Mouse (Mus musculus): Measurements from ENCODE around the gene Txlng. TPM values are rescaled to one million over a fixed set of nuclear protein-coding genes. Genes with fewer than 3 reads are reported as not detected.

Gene Txlng
- polyA plus RNA-seq, 1 experiment = 2.9 TPM

DNA sequence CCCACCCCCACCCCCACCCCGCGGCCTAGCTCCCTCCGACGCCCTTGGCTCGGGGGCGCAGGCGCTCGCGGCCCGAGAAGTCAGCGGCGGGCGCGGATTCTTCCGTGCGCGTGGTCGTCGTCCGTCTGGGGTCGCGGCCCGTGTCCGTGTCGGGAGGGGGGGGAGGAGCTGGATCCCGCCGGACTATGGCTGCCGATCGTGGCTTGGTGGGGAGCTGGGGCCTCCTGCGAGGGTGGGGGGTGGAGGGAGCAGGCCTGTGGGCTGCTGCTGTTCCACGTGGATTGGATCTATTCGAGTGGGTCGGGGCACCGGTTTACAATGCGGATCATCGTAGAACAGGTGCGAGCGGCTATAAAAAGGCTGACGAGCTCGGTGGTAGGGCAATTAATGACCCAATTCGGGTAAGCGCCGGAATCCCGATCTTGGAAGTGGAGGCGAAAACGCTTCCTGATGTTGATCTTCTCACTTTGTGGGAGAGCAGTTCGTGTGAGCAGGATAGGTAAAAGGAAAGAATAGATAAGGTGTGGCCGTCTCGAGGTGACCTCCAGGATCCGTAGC lies 68.2 kb downstream of the Txlng start:
- 25% methylated on average over 23 of the region's 50 CpGs for WGBS
- no peak for DNase-seq (ENCODE audit: low read depth, low spot score)

DNA sequence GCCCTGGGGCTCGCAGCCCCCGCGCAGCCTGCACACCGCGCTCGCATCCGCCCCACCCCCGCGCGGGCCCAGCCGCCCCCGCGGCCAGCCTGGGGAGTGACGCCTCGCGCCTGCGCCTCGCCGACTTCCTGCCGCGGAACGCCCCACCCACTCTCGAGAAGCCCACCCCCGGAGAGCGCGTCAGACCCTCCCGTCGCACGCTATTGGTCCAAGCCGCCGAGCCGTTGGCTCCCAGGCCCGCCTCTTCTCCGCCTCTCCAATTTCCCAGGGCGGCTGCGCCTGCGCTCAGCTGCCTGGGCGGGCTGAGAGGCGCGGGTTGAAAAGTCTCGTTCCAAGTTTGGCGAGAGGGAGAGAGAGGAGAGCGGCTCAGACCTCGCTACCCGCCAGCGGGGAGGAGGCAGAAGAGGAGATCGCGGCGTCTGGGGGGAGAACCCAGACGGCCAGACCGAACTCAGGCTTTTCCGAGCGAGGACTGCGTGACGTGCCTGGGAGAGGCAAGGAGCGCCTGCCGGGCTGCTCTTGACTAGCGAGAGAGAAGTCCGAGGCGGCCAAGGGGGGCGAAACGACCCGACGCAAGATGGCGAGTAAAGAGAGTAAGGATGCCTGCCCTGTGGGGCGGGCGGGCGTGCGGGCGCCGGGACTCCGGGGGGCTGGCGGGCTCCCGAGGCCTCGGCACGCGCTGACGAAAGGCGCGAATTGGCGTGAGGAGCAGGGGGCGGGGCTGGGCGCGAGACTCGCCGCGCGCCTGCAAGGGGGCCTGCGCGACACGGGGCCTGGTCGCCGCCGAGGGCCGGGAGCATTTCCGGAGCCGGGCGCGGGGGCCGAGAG lies 68.9 kb downstream of the Txlng start, which contains the start of gene Rbbp7:
Gene Rbbp7 (plus strand): TSS at position 288 of the 828 bp plus-strand sequence.
- DNase-seq (ENCODE audit: low read depth, low spot score) = no peak
- 25% methylated on average over 87 of the region's 100 CpGs for WGBS

DNA sequence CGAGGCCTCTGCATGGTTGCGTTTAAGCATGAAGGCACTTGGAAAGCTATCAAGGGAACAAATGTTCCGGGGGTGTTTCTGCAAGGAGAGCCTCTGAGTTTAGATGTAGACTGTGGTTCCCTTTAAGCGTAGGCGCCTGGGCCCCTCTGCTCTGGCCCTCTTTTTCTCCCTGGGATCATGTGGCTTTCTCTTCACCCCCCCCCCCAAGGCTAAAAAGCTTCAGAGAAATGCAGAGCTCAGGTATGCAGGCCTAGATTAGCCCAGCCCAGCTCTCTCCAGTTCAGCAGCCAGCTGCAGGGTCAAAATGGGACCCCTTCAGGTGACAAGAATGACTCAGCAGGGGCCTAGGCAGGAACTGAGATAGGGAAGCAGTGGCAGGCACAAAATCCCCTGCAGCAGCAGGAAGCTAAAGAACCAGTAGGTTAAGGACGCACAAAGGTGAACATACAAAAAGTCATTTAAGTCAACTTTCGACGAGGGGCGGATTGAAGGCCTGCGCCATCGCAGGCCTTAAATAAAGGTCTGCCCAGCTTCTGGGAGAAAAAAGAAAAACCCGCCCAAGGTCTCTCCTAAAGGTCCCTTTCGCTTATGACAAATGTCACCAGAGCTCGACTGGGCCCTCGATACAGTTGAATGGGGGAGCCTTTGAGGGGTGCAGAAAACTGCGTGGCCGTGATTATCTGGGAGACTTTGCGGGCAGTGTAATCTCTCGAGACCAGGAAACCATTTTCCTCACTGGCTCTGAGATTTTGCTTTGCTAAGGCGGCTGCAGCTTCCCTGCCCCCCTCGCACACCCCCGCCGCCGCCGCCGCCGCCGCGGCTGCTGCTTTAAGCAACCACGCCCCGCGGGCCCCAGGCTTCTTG lies 69.8 kb downstream of the Txlng start:
- DNase-seq (ENCODE audit: low read depth, low spot score) = no peak
- WGBS = 24% methylated on average over 31 of the region's 32 CpGs

DNA sequence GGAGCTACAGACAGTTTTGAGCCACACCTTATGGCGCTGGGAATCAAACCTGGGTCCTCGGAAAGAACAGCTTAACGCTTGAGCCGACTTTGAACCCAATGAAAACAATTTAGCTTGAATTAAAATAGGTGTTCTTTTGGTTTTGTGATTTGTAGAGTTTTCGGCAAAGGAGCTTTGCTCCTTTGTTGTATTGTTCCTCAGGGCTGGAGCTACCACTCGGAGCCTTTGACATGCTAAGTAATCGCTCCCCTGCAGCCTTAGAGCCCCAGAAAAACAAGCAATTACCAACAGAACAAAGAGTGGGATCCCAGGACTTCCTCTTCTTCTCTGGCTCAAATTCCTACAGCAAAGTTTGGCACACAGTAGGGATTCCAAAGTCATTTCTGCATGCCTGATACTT lies 73.2 kb downstream of the Txlng start:
- DNase-seq (ENCODE audit: low read depth, low spot score) = no peak
- 78% methylated on average over 7 of the region's 7 CpGs for WGBS

DNA sequence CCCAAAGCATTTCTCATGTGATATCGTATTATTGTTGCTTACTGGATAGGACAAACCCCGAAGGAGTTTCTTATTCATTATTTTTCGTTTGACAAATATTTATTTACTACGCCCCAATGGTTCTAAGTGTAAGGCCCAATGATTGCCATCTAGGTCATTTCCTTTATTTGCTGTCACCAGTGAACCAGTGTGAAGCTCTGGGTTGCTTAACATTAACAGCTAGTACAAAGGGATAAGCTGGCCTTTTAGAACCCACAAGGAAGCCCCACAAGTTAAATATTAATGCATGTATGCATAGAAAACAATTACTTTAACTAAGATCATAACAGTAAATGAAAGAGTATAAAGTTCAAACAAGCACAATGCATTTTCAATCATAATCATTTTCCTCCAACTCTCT lies 74.9 kb downstream of the Txlng start:
- WGBS = 50% methylated on average over 4 of the region's 4 CpGs
- DNase-seq (ENCODE audit: low read depth, low spot score) = no peak

DNA sequence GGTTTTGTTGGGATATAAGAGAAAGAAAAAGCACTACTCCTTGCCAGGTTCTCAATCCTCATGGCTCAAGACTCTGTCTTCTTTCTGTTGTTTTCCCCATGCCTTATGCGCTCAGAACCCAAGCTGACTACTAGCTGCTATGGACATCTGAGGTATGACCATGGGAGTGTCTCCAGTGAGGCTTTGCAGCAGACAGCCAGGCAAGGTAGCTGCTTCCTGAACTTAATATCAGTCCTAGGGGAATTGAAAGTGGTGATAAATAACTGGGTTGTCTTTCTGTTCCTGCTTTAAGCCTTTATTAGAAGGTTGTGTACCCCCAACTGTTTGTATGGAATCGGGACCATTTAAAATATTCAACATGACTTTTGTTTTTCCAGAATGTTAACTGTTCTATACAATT lies 76.8 kb downstream of the Txlng start:
- 91% methylated on average over 2 of the region's 2 CpGs for WGBS
- no peak for DNase-seq (ENCODE audit: low read depth, low spot score)

DNA sequence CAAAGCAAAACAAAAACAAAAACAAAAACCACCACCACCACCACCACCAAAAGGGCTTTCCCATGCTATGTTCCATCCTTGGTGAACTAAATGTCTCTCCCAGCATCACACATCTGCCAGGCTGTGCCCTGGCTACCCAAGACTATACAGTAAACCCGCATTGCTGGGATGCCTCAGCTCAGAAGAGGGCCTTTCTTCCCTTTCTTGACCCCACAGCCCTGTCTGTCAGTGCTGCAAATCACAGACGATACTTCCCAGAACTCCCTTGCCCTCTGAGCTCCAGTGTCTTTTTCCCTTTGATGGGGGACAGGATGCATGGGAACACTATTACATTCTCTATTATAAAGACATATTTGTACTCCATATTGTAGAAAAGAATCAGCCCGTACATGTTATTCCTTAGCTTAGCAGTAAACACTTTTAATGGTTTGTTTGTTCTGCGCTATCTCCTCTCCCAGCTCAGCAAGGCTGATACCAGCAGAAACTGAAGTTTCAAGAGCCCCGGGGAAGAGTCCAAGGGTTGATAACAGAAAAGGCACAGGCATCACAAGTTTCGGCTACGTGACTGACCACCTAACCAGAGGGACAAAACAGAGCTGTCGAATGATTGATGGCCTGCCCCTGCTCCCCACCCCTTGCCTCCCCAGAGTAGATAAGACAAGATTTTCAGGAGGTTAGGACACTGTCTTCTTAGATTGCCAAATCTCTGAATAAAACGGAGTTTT lies 80.4 kb downstream of the Txlng start:
- WGBS = 42% methylated on average over 9 of the region's 9 CpGs
- no peak for DNase-seq (ENCODE audit: low read depth, low spot score)

DNA sequence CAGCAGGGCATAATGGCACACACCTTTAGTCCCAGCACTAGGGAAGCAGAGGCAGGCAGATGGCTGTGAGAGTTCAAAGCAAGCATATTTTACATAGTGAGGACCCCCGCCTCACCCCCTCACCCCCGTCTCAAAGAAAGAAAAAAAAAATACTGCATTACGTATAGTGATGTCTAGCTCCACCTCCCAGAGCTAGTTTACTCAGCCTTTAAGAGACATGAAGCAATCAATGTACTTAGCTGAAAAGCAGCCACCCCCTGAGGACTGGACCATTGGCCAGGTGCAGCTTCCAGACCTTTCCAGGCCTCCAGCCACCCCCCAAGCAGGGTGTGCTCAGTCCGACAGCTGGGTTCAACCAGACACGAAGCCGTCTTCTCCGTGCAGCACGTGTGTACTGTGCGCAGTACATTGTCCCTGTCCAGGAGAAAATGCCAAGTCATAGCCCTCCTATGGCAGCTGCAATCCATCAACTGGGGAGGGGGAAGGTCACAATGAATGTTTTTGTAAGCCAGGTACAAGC lies 93.1 kb downstream of the Txlng start:
- 24% methylated on average over 9 of the region's 9 CpGs for WGBS
- no peak for DNase-seq (ENCODE audit: low read depth, low spot score)

DNA sequence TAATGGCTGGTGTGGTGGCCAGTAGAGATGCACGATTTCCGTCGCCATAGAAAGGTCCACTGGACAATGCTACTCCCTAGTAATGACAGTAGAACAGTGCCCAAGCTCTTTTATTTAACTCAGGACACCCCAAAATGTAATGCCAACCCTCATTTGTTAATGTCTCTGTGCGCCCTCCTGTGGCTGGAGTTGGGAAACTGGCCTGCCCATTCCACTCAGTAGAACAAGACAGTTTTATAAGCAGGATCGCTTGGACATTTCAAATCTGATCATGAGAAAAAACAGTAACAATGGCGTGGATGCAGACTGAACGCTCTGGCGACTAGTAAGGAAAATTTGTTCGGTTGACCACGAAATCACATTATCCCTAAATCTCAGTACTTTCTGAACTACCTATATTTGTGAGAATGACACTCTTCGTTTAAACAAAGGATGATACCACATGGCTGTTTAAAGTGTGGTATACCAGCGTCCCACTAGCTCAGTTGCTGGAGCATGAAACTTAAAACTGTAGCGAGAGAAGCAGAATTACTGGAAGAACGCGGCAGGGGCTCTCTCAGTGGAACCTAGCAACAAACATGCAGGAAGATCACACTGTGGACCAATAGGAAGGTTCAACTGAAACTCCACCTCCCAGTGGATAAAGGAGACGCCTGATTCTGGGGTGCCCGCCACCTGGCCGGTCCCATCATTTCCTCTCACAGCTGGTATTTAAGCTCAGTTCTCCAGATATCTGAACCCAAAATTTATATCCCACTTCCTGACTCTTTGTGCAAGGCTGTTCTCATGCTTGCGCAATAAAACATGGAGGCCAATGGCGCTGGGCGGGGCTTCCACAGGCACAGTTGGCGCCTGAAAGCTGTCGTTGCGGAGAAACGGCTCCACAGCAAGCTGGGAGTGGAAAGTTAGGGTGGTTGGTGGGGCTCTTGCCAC lies 94.0 kb downstream of the Txlng start:
- peak; percentile 24 for DNase-seq (ENCODE audit: low read depth, low spot score)
- 24% methylated on average over 25 of the region's 25 CpGs for WGBS

DNA sequence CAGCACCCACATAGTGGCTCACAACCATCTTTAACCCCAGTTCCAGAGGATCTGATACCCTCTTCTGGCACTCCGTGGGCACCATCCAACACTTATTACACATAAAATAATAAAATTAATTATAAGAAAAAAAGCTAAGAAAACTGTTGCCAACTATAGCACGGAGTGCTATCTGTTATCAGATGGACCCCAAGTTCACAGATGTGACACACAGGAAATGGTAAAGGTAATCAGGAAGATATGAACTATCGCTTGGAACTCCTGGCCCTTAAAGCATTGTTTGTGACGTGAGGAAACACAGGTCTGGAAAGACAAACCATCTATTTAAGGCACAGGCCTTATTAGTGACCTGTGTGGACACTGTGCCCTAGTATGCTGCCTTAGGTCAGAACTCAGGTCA lies 99.2 kb downstream of the Txlng start:
- WGBS = 88% methylated on average over 4 of the region's 4 CpGs
- no peak for DNase-seq (ENCODE audit: low read depth, low spot score)

Other genes with a start within 250 kb of the Txlng start
- 1.1 and 2.9 TPM in 2 replicates for gene Reps2, start 185.8 kb downstream of the Txlng start, polyA plus RNA-seq (2012; rRNA removed)
- gene Rbbp7, start 69.1 kb downstream of the Txlng start, polyA plus RNA-seq (2012; rRNA removed) = 63.5 and 67.9 TPM in 2 replicates
- gene Syap1, start 59.0 kb upstream of the Txlng start, polyA plus RNA-seq (2012; rRNA removed) = 7.8 and 12.5 TPM in 2 replicates
- 7.6 and 7.7 TPM in 2 replicates for gene Ctps2, start 71.8 kb upstream of the Txlng start, polyA plus RNA-seq (2012; rRNA removed)
- 1.0 and 6.2 TPM in 2 replicates for gene S100g, start 135.1 kb upstream of the Txlng start, polyA plus RNA-seq (2012; rRNA removed)